Mouse (Mus musculus): ENCODE measurements at regions not wholly inside any gene's neighbourhood (a gene's known extent, or its start where the extent isn't known, plus 50 kb on each side); places are given as distances from the start of the nearest gene placed in this dataset.
A peak's percentile ranks its signal among the peaks of the same experiment; 100 is the strongest.
"Not testable (repeated sequence)": the region's sequence is repeated elsewhere in the genome, so short reads cannot be mapped to it uniquely, and the experiment has no call there.

GRCm38 (mm10) chr10:111592416-111593149 is 86.5 kb downstream of the Phlda1 start:
- DNase-seq = no peak

- DNase-seq = no peak
Measured at GRCm38 (mm10) chr10:111593280-111593679, 87.2 kb downstream of the Phlda1 start.

- DNase-seq = no peak
Measured at GRCm38 (mm10) chr10:111594171-111594570, 88.1 kb downstream of the Phlda1 start.

GRCm38 (mm10) chr10:111594651-111595050 is 88.6 kb downstream of the Phlda1 start:
- DNase-seq = peak; percentile 14 to 34

- no peak for DNase-seq
Measured at GRCm38 (mm10) chr10:111595513-111595995, 89.5 kb downstream of the Phlda1 start.

- no peak for DNase-seq
Measured at GRCm38 (mm10) chr10:111598650-111599049, 92.6 kb downstream of the Phlda1 start.

- DNase-seq = no peak
Measured at GRCm38 (mm10) chr10:111599297-111600250, 93.5 kb downstream of the Phlda1 start.

GRCm38 (mm10) chr10:111600251-111600620 is 94.2 kb downstream of the Phlda1 start:
- DNase-seq = no peak

- DNase-seq = peak; percentile 15 to 55
Measured at GRCm38 (mm10) chr10:111600677-111601099, 94.6 kb downstream of the Phlda1 start.

GRCm38 (mm10) chr10:111603166-111603565 is 97.1 kb downstream of the Phlda1 start:
- no peak for DNase-seq

- not testable (repeated sequence) for DNase-seq
Measured at GRCm38 (mm10) chr10:111607381-111607780, 101.3 kb downstream of the Phlda1 start.

GRCm38 (mm10) chr10:111608385-111609093 is 102.5 kb downstream of the Phlda1 start:
- DNase-seq = no peak

- DNase-seq = no peak
Measured at GRCm38 (mm10) chr10:111609889-111610288, 103.8 kb downstream of the Phlda1 start.

- no peak for DNase-seq
Measured at GRCm38 (mm10) chr10:111619627-111620270, 113.7 kb downstream of the Phlda1 start.

GRCm38 (mm10) chr10:111620927-111621676 is 115.0 kb downstream of the Phlda1 start:
- DNase-seq = no peak

- no peak for DNase-seq
Measured at GRCm38 (mm10) chr10:111622789-111623188, 116.7 kb downstream of the Phlda1 start.

- DNase-seq = peak in 1 of 2 experiments; percentile 17
Measured at GRCm38 (mm10) chr10:111624021-111624420, 117.9 kb downstream of the Phlda1 start.

GRCm38 (mm10) chr10:111624624-111625023 is 118.5 kb downstream of the Phlda1 start:
- DNase-seq = no peak

GRCm38 (mm10) chr10:111625573-111625972 is 119.5 kb downstream of the Phlda1 start:
- no peak for DNase-seq

GRCm38 (mm10) chr10:111626009-111626408 is 119.9 kb downstream of the Phlda1 start:
- DNase-seq = no peak

- peak in 1 of 2 experiments; percentile 11 for DNase-seq
Measured at GRCm38 (mm10) chr10:111636283-111636682, 130.2 kb downstream of the Phlda1 start.
